Mouse (Mus musculus): ENCODE results near the gene Cabin1. TPM values are rescaled to one million over a fixed set of nuclear protein-coding genes. Genes with fewer than 3 reads are reported as not detected.

Cabin1 gene
- total RNA-seq, 2 experiments from 2014 or later: 19.6 to 22.6 TPM

DNA sequence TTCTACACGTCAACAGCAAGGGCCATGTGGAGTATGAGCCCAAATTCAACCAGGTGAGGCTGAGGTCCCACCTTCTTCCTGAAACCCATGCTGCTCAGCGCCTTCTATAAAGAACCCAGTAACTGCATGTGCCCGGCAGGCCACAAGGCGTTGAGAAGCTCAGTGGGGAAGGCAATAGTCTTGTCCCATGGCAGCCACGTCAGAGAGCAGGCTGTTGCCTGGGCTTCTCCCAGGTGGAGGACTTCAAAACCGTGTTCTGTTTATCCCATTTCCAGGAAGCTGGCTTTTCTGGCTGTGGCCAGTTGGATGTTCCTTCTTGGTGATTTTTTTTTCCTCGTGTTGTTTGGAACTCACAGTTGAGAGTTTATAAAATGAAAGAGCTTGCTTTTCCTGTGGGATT, 153.7 kb downstream of the Cabin1 start:
- intact Hi-C loops (cut with DNase I): no loop called here
- no peak for DNase-seq (ENCODE audit: low spot score)

GRCm38 (mm10) chr10:75608975-75609374, 155.2 kb downstream of the Cabin1 start:
- no peak for DNase-seq (ENCODE audit: low spot score)

GRCm38 (mm10) chr10:75607253-75607652, 156.9 kb downstream of the Cabin1 start:
- DNase-seq (ENCODE audit: low spot score): no peak
- intact Hi-C loops (cut with DNase I): no loop called here

More at GRCm38 (mm10) chr10:75608975-75609374, 155.2 kb downstream of the Cabin1 start:
- intact Hi-C loops (cut with DNase I): no loop called here

DNA sequence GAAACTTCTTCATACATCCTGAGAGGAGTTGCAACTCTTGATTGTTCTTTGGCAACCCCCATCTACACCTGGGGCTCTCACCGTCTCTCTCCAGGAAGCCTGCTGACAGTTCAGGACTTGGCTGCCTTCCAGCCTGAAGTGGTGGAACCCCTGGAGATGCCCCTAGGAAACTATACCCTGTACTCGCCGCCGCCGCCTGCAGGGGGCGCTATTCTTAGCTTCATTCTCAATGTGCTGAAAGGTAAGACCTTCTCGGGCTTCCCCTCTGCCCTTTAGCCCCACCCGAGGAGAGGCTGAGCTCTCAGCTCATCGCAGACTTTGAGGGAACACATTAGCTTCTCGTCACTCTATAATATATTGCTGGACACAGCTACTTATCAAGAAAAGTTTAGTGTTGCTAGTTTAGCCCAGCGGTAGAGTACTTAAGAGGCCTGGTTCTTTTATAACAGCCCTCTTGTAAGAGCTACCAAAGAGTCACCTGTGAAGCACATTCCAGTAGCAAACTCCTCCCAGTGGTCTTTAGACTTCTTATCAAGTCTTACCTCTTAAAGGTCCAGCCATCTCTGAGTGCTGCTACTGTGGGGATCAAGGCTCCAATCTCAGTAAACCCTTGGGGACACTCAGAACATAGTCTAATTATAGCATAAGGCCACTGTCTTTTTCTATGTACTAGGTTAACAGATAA, 158.8 kb downstream of the Cabin1 start:
- intact Hi-C loops (cut with DNase I): no loop called here
- DNase-seq (ENCODE audit: low spot score): no peak

DNA sequence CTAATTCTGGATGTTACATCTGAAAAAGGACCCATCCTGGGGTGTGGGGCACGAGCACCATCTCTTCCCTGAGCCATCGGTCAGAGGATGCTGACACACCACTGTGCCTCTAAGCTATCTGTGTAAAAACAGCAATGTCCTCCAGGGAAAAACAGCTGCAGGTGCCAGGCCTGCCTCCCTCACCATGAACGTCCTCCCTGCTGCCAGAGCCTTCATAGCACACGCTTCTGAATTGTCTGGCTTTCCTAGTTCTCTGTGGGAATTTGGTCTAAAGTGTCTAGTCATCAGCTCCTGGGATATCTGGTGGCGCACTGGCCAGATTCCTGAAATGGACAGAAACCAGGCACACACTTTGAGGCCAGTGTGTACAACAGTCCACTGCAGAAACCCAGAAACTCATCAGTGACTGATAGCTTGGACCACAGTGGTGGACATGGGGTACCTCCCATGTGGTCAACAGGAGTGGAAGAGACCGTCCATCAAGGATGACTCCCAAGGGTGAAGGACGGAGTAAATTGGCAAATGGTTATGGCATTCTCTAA, 163.9 kb downstream of the Cabin1 start:
- intact Hi-C loops (cut with DNase I): no loop called here
- DNase-seq (ENCODE audit: low spot score): no peak

Other genes with a start within 250 kb of the Cabin1 start
- gene Snrpd3, start 246.8 kb downstream of the Cabin1 start, total RNA-seq (2021): 10 to 100 TPM; 65.8 to 72.0 TPM
- 10 to 100 TPM; 40.1 to 40.4 TPM for gene Gucd1, start 246.4 kb downstream of the Cabin1 start, total RNA-seq (2021)
- 1 to 10 TPM in 1 of 2 experiments, under 1 TPM in 1; 0.67 to 1.6 TPM for gene Lrrc75b, start 204.0 kb downstream of the Cabin1 start, total RNA-seq (2021)
- gene Ggt1, start 202.7 kb downstream of the Cabin1 start, total RNA-seq (2021): not detected
- gene Ggt5, start 175.0 kb downstream of the Cabin1 start, total RNA-seq (2021): 1 to 10 TPM; 5.3 to 6.9 TPM
- gene Susd2, start 120.3 kb downstream of the Cabin1 start, total RNA-seq (2021): 1 to 10 TPM; 1.6 to 2.0 TPM
- 100 to 1,000 TPM in 1 of 2 experiments, 10 to 100 TPM in 1; 93.7 to 102 TPM for gene Ddt, start 9.1 kb upstream of the Cabin1 start, total RNA-seq (2021)
- under 1 TPM in 1 of 2 experiments, not detected in 1; 0.44 TPM for gene Gm20441, start 16.6 kb upstream of the Cabin1 start, total RNA-seq (2021)
- 1 to 10 TPM; 3.1 to 3.3 TPM for gene Gstt3, start 17.1 kb upstream of the Cabin1 start, total RNA-seq (2021)
- 10 to 100 TPM; 12.2 to 13.4 TPM for gene Gstt1, start 34.2 kb upstream of the Cabin1 start, total RNA-seq (2021)
- gene Gstt4, start 58.2 kb upstream of the Cabin1 start, total RNA-seq (2021): not detected
- 10 to 100 TPM in 1 of 2 experiments, 1 to 10 TPM in 1; 9.3 to 10.9 TPM for gene Gstt2, start 73.1 kb upstream of the Cabin1 start, total RNA-seq (2021)
- gene Mif, start 95.9 kb upstream of the Cabin1 start, total RNA-seq (2021): 100 to 1,000 TPM; 202 to 203 TPM
- gene Derl3, start 129.1 kb upstream of the Cabin1 start, total RNA-seq (2021): under 1 TPM; 0.26 to 0.78 TPM
- 10 to 100 TPM; 22.8 to 22.9 TPM for gene Smarcb1, start 157.3 kb upstream of the Cabin1 start, total RNA-seq (2021)
- 1,000 to 10,000 TPM; 1,761 to 1,834 TPM for gene Chchd10, start 168.8 kb upstream of the Cabin1 start, total RNA-seq (2021)
- gene Mmp11, start 172.2 kb upstream of the Cabin1 start, total RNA-seq (2021): 1 to 10 TPM; 5.0 to 8.1 TPM
- not detected for gene Gm867, start 176.3 kb upstream of the Cabin1 start, total RNA-seq (2021)
- not detected for gene Vpreb3, start 178.7 kb upstream of the Cabin1 start, total RNA-seq (2021)
- not detected for gene Gm5134, start 190.2 kb upstream of the Cabin1 start, total RNA-seq (2021)

All from heart, postnatal 25 days (tissue).